Mouse (Mus musculus): ENCODE measurements around the gene Spock1.

DNA sequence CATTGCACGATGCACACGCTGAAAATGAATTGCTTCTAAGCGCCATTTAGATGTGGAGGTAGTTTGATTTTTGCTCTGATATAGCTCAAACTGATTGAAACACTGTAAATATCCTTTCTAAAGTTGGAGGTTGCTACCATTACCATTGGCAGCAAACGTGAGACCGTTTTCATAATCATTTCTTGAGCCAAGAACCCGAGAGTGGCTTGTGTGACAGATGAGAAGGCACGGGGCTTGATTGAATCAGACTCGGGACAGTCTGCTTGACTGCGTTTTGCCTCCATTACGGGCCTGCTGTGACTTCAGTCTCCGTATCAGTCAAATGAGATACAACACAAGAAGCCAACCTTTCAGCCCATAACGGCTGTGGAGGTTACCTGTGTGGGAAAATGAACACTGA lies 265.1 kb downstream of the Spock1 start:
- TF ChIP-seq CTCF (IDR thresholded peaks at IDR 0.05; ENCODE audit: control insufficient read depth, insufficient read depth, insufficient read length) (no peak), MYOG (IDR thresholded peaks at IDR 0.05; ENCODE audit: control insufficient read depth, extremely low read depth, insufficient read length) (no peak), USF1 (IDR thresholded peaks at IDR 0.05; ENCODE audit: low read depth) (no peak), MYOD1 (IDR thresholded peaks at IDR 0.05; ENCODE audit: control insufficient read depth, insufficient read length, low read depth) (no peak)
